Mouse (Mus musculus): ENCODE results near the gene Dirc2.
A peak's percentile ranks its signal among the peaks of the same experiment; 100 is the strongest.

The Dirc2 gene

GRCm38 (mm10) chr16:35739548-35739947 is 29.6 kb downstream of the Dirc2 start:
- DNase-seq (ENCODE audit: low spot score): no peak

- no peak for DNase-seq (ENCODE audit: low spot score)
Measured at GRCm38 (mm10) chr16:35738096-35738767, 30.9 kb downstream of the Dirc2 start.

GRCm38 (mm10) chr16:35734038-35734437 is 35.1 kb downstream of the Dirc2 start:
- peak; percentile 74 for DNase-seq (ENCODE audit: low spot score)

GRCm38 (mm10) chr16:35732096-35732495 is 37.1 kb downstream of the Dirc2 start:
- no peak for DNase-seq (ENCODE audit: low spot score)

- DNase-seq (ENCODE audit: low spot score): no peak
Measured at GRCm38 (mm10) chr16:35729151-35729738, 39.9 kb downstream of the Dirc2 start.

GRCm38 (mm10) chr16:35726601-35727000 is 42.6 kb downstream of the Dirc2 start:
- DNase-seq (ENCODE audit: low spot score): no peak

GRCm38 (mm10) chr16:35724561-35724960 is 44.6 kb downstream of the Dirc2 start:
- DNase-seq (ENCODE audit: low spot score): no peak

- no peak for DNase-seq (ENCODE audit: low spot score)
Measured at GRCm38 (mm10) chr16:35717761-35718160, 51.4 kb downstream of the Dirc2 start.

GRCm38 (mm10) chr16:35716257-35716656 is 52.9 kb downstream of the Dirc2 start:
- DNase-seq (ENCODE audit: low spot score): no peak

GRCm38 (mm10) chr16:35715771-35716170 is 53.4 kb downstream of the Dirc2 start:
- DNase-seq (ENCODE audit: low spot score): no peak

GRCm38 (mm10) chr16:35715350-35715749 is 53.8 kb downstream of the Dirc2 start:
- DNase-seq (ENCODE audit: low spot score): no peak

- no peak for DNase-seq (ENCODE audit: low spot score)
Measured at GRCm38 (mm10) chr16:35714689-35715088, 54.5 kb downstream of the Dirc2 start.

- no peak for DNase-seq (ENCODE audit: low spot score)
Measured at GRCm38 (mm10) chr16:35713606-35714005, 55.5 kb downstream of the Dirc2 start.

- DNase-seq (ENCODE audit: low spot score): no peak
Measured at GRCm38 (mm10) chr16:35711004-35711403, 58.2 kb downstream of the Dirc2 start.

GRCm38 (mm10) chr16:35707004-35707403 is 62.2 kb downstream of the Dirc2 start:
- DNase-seq (ENCODE audit: low spot score): no peak

GRCm38 (mm10) chr16:35704796-35705195 is 64.4 kb downstream of the Dirc2 start:
- DNase-seq (ENCODE audit: low spot score): no peak

GRCm38 (mm10) chr16:35703763-35704679 is 65.1 kb downstream of the Dirc2 start:
- no peak for DNase-seq (ENCODE audit: low spot score)

- no peak for DNase-seq (ENCODE audit: low spot score)
Measured at GRCm38 (mm10) chr16:35701823-35702222, 67.3 kb downstream of the Dirc2 start.

GRCm38 (mm10) chr16:35696103-35696502 is 73.1 kb downstream of the Dirc2 start:
- no peak for DNase-seq (ENCODE audit: low spot score)

GRCm38 (mm10) chr16:35694250-35694846 is 74.8 kb downstream of the Dirc2 start:
- DNase-seq (ENCODE audit: low spot score): no peak

GRCm38 (mm10) chr16:35691606-35692005 is 77.5 kb downstream of the Dirc2 start:
- no peak for DNase-seq (ENCODE audit: low spot score)

- no peak for DNase-seq (ENCODE audit: low spot score)
Measured at GRCm38 (mm10) chr16:35686491-35686890, 82.7 kb downstream of the Dirc2 start.
